Mouse (Mus musculus) embryonic stem cell, embryonic (primary cell): ENCODE measurements at regions not wholly inside any gene's neighbourhood (a gene's known extent, or its start where the extent isn't known, plus 50 kb on each side); places are given as distances from the start of the nearest gene placed in this dataset.

Experiments
- CTCF ChIA-PET, 4 experiments: fragments of 300-600 bp in 2 of 4; fragments of 350-600 bp in 2 of 4; sonication (Branson Sonifier 250); formaldehyde crosslinking; loops; one replicate each; lab custom pipeline; 2022; ENCODE audit warnings: inconsistent platforms in 2 of 4; lab: Charles Lee
- POLR2A ChIA-PET, 4 experiments: fragments of 300-600 bp in 2 of 4; fragments of 350-600 bp in 2 of 4; sonication (Branson Sonifier 250); formaldehyde crosslinking; loops; one replicate each; lab custom pipeline; 2022; ENCODE audit warnings: antibody characterized with exemption in 4 of 4, inconsistent platforms in 1 of 4; lab: Charles Lee

- ChIA-PET CTCF (interaction anchor here in 1 of 4 experiments (0.6 kb wide), 1 partner anchor 1685 kb away, joined by 3 read pairs; no protein-coding TSS in a partner anchor), POLR2A (no interaction called here)
These were observed 1006.2 kb upstream of the Cdh20 start for GRCm38 (mm10) chr1:103762044-103762663.

- ChIA-PET CTCF (interaction anchor here in 1 of 4 experiments (0.6 kb wide), 1 partner anchor 1684 kb away, joined by 3 read pairs; no protein-coding TSS in a partner anchor), POLR2A (no interaction called here)
These were observed 1005.6 kb upstream of the Cdh20 start for GRCm38 (mm10) chr1:103762745-103763144.

GRCm38 (mm10) chr1:103767315-103767714 is 1001.0 kb upstream of the Cdh20 start:
- CTCF ChIA-PET, result no interaction called here
- POLR2A ChIA-PET, result no interaction called here

GRCm38 (mm10) chr1:103784692-103785091 is 983.6 kb upstream of the Cdh20 start:
- POLR2A ChIA-PET, result no interaction called here

GRCm38 (mm10) chr1:103796337-103796736 is 972.0 kb upstream of the Cdh20 start:
- POLR2A ChIA-PET, result no interaction called here
- CTCF ChIA-PET, result no interaction called here

More at GRCm38 (mm10) chr1:103784692-103785091, 983.6 kb upstream of the Cdh20 start:
- CTCF ChIA-PET, result interaction anchor here in 1 of 4 experiments (1.0 kb wide), 1 partner anchor 645 kb away, joined by 3 read pairs; no protein-coding TSS in a partner anchor

- ChIA-PET CTCF (interaction anchor here in 1 of 4 experiments (0.6 kb wide), 1 partner anchor 1570 kb away, joined by 3 read pairs; no protein-coding TSS in a partner anchor), POLR2A (no interaction called here)
These were observed 969.0 kb upstream of the Cdh20 start for GRCm38 (mm10) chr1:103799343-103799742.

- ChIA-PET CTCF (no interaction called here), POLR2A (no interaction called here)
These were observed 950.4 kb upstream of the Cdh20 start for GRCm38 (mm10) chr1:103817946-103818345.
